Mouse (Mus musculus) heart, embryonic 14.5 days (tissue): Measurements from ENCODE around the gene Hira. TPM values are rescaled to one million over a fixed set of nuclear protein-coding genes. Genes with fewer than 3 reads are reported as not detected.
"Not testable (repeated sequence)": the region's sequence is repeated elsewhere in the genome, so short reads cannot be mapped to it uniquely, and the experiment has no call there.

Experiments used
- ATAC-seq: fragments of 200-750 bp; cut with Nextera tagmentation; 2 replicates; pipeline ENCODE4 v1.8.0; 2017; ENCODE audit warnings: low read depth, moderate TSS enrichment; ENCODE audit not compliant: insufficient number of reproducible peaks, insufficient read depth, low FRiP score
- H3K27ac ChIP-seq, 2 experiments: fragments of 200-500 bp in 1 of 2; fragments of 300-500 bp in 1 of 2; sonication (generic) in 1 of 2; replicated peaks in 1 of 2; 2 replicates each; pipeline ENCODE4 v1.5.1; 2012 to 2014; ENCODE audit warnings: low read depth in 2 of 2, low read length in 2 of 2, control low read depth in 1 of 2, mild to moderate bottlenecking in 1 of 2, mixed read lengths in 1 of 2; ENCODE audit not compliant: control insufficient read depth in 1 of 2, insufficient read depth in 1 of 2
- H3K27me3 ChIP-seq: fragments of 300-500 bp; sonication (generic); 2 replicates; pipeline ENCODE4 v1.6.1; 2014; ENCODE audit warnings: mild to moderate bottlenecking, low read length, control low read depth; ENCODE audit not compliant: control insufficient read depth, insufficient read depth
- H3K36me3 ChIP-seq: fragments of 300-500 bp; sonication (generic); 2 replicates; pipeline ENCODE4 v1.6.1; 2014; ENCODE audit warnings: mild to moderate bottlenecking, control low read depth, low read length, mixed read lengths; ENCODE audit not compliant: control insufficient read depth, insufficient read depth
- H3K4me1 ChIP-seq, 2 experiments: fragments of 200-500 bp in 1 of 2; fragments of 300-500 bp in 1 of 2; sonication (generic) in 1 of 2; 2 replicates each; pipeline ENCODE4 v1.6.1; 2012 to 2014; ENCODE audit warnings: low read length in 2 of 2, control low read depth in 1 of 2, mixed read lengths in 1 of 2; ENCODE audit not compliant: control insufficient read depth in 2 of 2, insufficient read depth in 2 of 2
- H3K4me2 ChIP-seq: fragments of 300-500 bp; sonication (generic); 2 replicates; pipeline ENCODE4 v1.6.1; 2014; ENCODE audit warnings: mild to moderate bottlenecking, low read length
- H3K4me3 ChIP-seq, 2 experiments: fragments of 200-500 bp in 1 of 2; fragments of 300-500 bp in 1 of 2; sonication (generic) in 1 of 2; 2 replicates each; pipeline ENCODE4 v1.5.1; 2012 to 2014; ENCODE audit warnings: low read length in 2 of 2, mild to moderate bottlenecking in 2 of 2, control low read depth in 1 of 2, low read depth in 1 of 2, moderate library complexity in 1 of 2; ENCODE audit not compliant: control insufficient read depth in 1 of 2, insufficient read depth in 1 of 2
- H3K9ac ChIP-seq: fragments of 300-500 bp; sonication (generic); 2 replicates; pipeline ENCODE4 v1.6.1; 2014; ENCODE audit warnings: mild to moderate bottlenecking, low read length
- H3K9me3 ChIP-seq: fragments of 300-500 bp; sonication (generic); 2 replicates; pipeline ENCODE4 v1.6.1; 2016; ENCODE audit warnings: low read length, control low read depth; ENCODE audit not compliant: control insufficient read depth
- WGBS: fragments of 180-500 bp; shearing (Covaris S2); extraction: QIAGEN DNeasy Blood & Tissue Kit; methylation state at CpG from one replicate; pipeline ENCODE4 v1.1.7; 2014; 5-methylcytosine and 5-hydroxymethylcytosine counted together
- polyA plus RNA-seq: library from polyadenylated mRNA; unstranded; fragments of >200 nt; fragmentation: Nextera tagmentation; extraction: Ambion mirVana; gene quantifications from 2 replicates; pipeline ENCODE4 v1.2.1, GENCODE M21; 2014

Gene Hira
- polyA plus RNA-seq, 1 experiment from 2014 or later: 10.9 TPM

- H3K9ac ChIP-seq, H3K9me3 ChIP-seq, H3K4me3 ChIP-seq, H3K27me3 ChIP-seq, H3K36me3 ChIP-seq, H3K27ac ChIP-seq, H3K4me2 ChIP-seq, H3K4me1 ChIP-seq, ATAC-seq: not testable (repeated sequence)
- 17% methylated on average over 2 of the region's 2 CpGs for WGBS
Observed at GRCm38 (mm10) chr16:19002610-19003389, 126.0 kb downstream of the Hira start.

DNA sequence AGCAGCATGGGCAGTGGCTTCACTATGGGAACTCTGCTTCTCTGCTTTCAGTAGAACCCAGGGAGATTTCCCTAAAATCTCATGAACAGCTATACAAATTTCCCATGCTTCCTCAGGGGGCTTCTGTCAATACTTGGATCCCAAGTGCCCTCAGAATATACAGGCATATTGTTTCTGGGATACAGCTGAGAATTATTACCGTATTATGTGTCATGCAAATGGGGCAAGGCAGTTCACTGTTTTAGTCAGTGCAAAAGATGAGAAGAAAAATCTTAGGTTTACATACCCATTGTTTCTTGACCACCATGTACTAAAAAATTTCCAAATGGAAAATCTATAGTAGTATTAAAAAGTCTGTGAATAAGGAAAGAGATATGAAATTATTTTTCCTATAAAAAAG is 126.9 kb downstream of the Hira start:
- H3K4me3 ChIP-seq: no peak overlapping the region
- H3K9me3 ChIP-seq: no peaks in the 10 kb centered on the region
- no peak overlapping the region for H3K9ac ChIP-seq
- no peaks in the 10 kb centered on the region for H3K4me1 ChIP-seq
- ATAC-seq: no peak
- no peak overlapping the region for H3K4me2 ChIP-seq
- WGBS: 86% methylated on average over 1 of the region's 1 CpGs
- no peak overlapping the region for H3K27ac ChIP-seq
- H3K27me3 ChIP-seq: no peaks in the 10 kb centered on the region
- no peaks in the 10 kb centered on the region for H3K36me3 ChIP-seq

DNA sequence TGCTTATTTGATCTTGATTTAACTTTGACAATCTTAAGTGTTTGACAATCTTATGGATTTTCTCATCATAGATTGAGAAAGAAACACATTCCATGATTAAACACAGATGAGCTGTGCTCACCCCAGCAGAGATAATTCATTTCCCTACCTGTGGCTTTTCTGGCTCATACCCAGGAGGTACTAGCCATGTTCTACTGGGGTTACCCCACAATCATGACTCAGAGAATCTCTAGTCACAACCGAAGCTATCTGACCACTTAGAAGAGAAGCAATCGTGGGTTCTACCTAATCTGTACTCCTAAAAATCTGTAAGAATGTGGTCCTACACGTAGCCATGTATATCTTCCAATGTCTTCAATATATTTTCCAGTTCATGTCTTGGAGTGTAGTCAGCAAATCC is 128.5 kb downstream of the Hira start:
- H3K4me1 ChIP-seq: no peaks in the 10 kb centered on the region
- H3K27me3 ChIP-seq: no peaks in the 10 kb centered on the region
- no peak for ATAC-seq
- no peaks in the 10 kb centered on the region for H3K9me3 ChIP-seq
- no peaks in the 10 kb centered on the region for H3K36me3 ChIP-seq
- WGBS: 60% methylated on average over 3 of the region's 3 CpGs
- H3K4me2 ChIP-seq: no peak overlapping the region
- H3K4me3 ChIP-seq: no peak overlapping the region
- no peak overlapping the region for H3K9ac ChIP-seq
- H3K27ac ChIP-seq: no peak overlapping the region

GRCm38 (mm10) chr16:19006715-19007114 is 129.9 kb downstream of the Hira start:
- ATAC-seq: no peak
- H3K4me3 ChIP-seq: no peak overlapping the region
- H3K4me1 ChIP-seq: no peaks in the 10 kb centered on the region
- H3K27ac ChIP-seq: no peak overlapping the region
- no peak overlapping the region for H3K9ac ChIP-seq
- H3K9me3 ChIP-seq: no peaks in the 10 kb centered on the region
- no peak overlapping the region for H3K4me2 ChIP-seq
- no peaks in the 10 kb centered on the region for H3K36me3 ChIP-seq
- H3K27me3 ChIP-seq: no peaks in the 10 kb centered on the region
- WGBS: 81% methylated on average over 1 of the region's 1 CpGs

DNA sequence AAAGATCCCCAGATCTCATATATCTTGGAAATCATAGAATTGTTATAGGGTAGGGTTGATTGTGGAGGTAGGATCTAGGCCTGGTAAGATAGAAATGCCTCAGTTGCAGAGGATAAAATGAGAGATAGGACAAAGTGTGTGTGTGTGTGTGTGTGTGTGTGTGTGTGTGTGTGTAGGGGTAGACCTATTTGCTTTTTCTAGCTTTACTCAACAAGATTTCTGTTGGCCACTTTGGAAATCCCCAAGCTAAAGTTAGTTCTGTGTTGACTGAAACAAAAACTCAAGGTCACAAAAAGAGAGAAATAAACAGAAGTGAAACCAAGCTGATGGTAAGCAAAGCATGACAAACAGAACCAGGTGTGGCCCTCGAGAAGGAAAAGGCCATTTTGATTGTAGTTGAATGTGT is 130.4 kb downstream of the Hira start:
- H3K9ac ChIP-seq, ATAC-seq, H3K4me1 ChIP-seq, H3K36me3 ChIP-seq, H3K27ac ChIP-seq, H3K27me3 ChIP-seq, H3K4me2 ChIP-seq, H3K4me3 ChIP-seq, H3K9me3 ChIP-seq: not testable (repeated sequence)
- 36% methylated on average over 1 of the region's 1 CpGs for WGBS

DNA sequence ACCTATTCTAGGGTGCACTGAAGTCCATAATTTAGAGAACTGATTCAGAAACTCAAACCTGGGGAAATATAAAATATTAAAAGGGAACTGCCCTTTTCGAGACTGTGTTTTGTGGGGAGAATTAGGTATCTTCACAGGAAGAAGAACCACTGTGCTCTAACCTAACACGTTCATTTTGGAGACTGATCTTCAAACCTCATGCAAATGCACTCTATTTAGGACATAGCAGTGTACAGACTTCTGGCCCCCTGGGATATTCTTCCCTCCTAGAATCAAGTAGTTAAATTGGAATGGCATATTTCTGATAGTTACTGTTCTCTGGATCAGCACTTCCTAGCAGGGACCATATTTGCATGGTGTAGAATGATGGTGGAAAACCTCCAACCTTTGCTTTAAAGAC is 133.9 kb downstream of the Hira start:
- Histone ChIP-seq H3K36me3 (no peaks in the 10 kb centered on the region), H3K4me2 (no peak overlapping the region), H3K4me1 (no peaks in the 10 kb centered on the region), H3K9me3 (no peaks in the 10 kb centered on the region), H3K9ac (no peak overlapping the region), H3K27me3 (no peaks in the 10 kb centered on the region), H3K27ac (no peak overlapping the region), H3K4me3 (no peak overlapping the region)
- 74% methylated on average over 2 of the region's 2 CpGs for WGBS
- no peak for ATAC-seq

GRCm38 (mm10) chr16:19013550-19013949 is 136.7 kb downstream of the Hira start:
- no peaks in the 10 kb centered on the region for H3K4me1 ChIP-seq

GRCm38 (mm10) chr16:19014650-19015049 is 137.8 kb downstream of the Hira start:
- H3K27me3 ChIP-seq: no peaks in the 10 kb centered on the region
- ATAC-seq: no peak
- H3K4me3 ChIP-seq: no peak overlapping the region
- no peak overlapping the region for H3K27ac ChIP-seq
- H3K4me2 ChIP-seq: no peak overlapping the region
- no peak overlapping the region for H3K9ac ChIP-seq
- no peaks in the 10 kb centered on the region for H3K4me1 ChIP-seq
- no peaks in the 10 kb centered on the region for H3K9me3 ChIP-seq
- no peaks in the 10 kb centered on the region for H3K36me3 ChIP-seq

More at GRCm38 (mm10) chr16:19013550-19013949, 136.7 kb downstream of the Hira start:
- 64% methylated on average over 1 of the region's 1 CpGs for WGBS
- Histone ChIP-seq H3K36me3 (no peaks in the 10 kb centered on the region), H3K4me3 (no peak overlapping the region), H3K9me3 (no peaks in the 10 kb centered on the region), H3K4me2 (no peak overlapping the region), H3K27me3 (no peaks in the 10 kb centered on the region), H3K27ac (no peak overlapping the region), H3K9ac (no peak overlapping the region)
- no peak for ATAC-seq
